Mouse (Mus musculus): ENCODE results near the gene Ajap1.

The Ajap1 gene

GRCm38 (mm10) chr4:153482459-153483338, at the start of gene Ajap1:
Gene Ajap1, minus strand, starts transcription at chr4:153482811.
- DNase-seq (ENCODE audit: low read depth): no peak

GRCm38 (mm10) chr4:153530536-153530935, 47.9 kb upstream of the Ajap1 start:
- DNase-seq (ENCODE audit: low read depth): no peak

- no peak for DNase-seq (ENCODE audit: low read depth)
These were observed 39.0 kb upstream of the Ajap1 start for GRCm38 (mm10) chr4:153521601-153522000.

- no peak for DNase-seq (ENCODE audit: low read depth)
These were observed 37.3 kb upstream of the Ajap1 start for GRCm38 (mm10) chr4:153519888-153520287.

- no peak for DNase-seq (ENCODE audit: low read depth)
These were observed 36.7 kb upstream of the Ajap1 start for GRCm38 (mm10) chr4:153519289-153519688.

- DNase-seq (ENCODE audit: low read depth): no peak
These were observed 33.2 kb upstream of the Ajap1 start for GRCm38 (mm10) chr4:153515786-153516185.

GRCm38 (mm10) chr4:153514071-153514470, 31.5 kb upstream of the Ajap1 start:
- no peak for DNase-seq (ENCODE audit: low read depth)

GRCm38 (mm10) chr4:153511530-153511929, 28.9 kb upstream of the Ajap1 start:
- DNase-seq (ENCODE audit: low read depth): no peak

- DNase-seq (ENCODE audit: low read depth): no peak
These were observed 19.3 kb upstream of the Ajap1 start for GRCm38 (mm10) chr4:153501936-153502335.

GRCm38 (mm10) chr4:153492444-153492843, 9.8 kb upstream of the Ajap1 start:
- DNase-seq (ENCODE audit: low read depth): no peak

GRCm38 (mm10) chr4:153489116-153489515, 6.5 kb upstream of the Ajap1 start:
- DNase-seq (ENCODE audit: low read depth): no peak

GRCm38 (mm10) chr4:153485913-153486312, 3.3 kb upstream of the Ajap1 start:
- DNase-seq (ENCODE audit: low read depth): no peak

- DNase-seq (ENCODE audit: low read depth): no peak
These were observed 1.8 kb upstream of the Ajap1 start for GRCm38 (mm10) chr4:153484392-153484791.

- no peak for DNase-seq (ENCODE audit: low read depth)
These were observed 1.0 kb downstream of the Ajap1 start for GRCm38 (mm10) chr4:153481361-153482234.

GRCm38 (mm10) chr4:153480551-153481262, 1.9 kb downstream of the Ajap1 start:
- no peak for DNase-seq (ENCODE audit: low read depth)

- DNase-seq (ENCODE audit: low read depth): no peak
These were observed 3.5 kb downstream of the Ajap1 start for GRCm38 (mm10) chr4:153479144-153479543.

- DNase-seq (ENCODE audit: low read depth): no peak
These were observed 8.9 kb downstream of the Ajap1 start for GRCm38 (mm10) chr4:153473480-153474252.

- DNase-seq (ENCODE audit: low read depth): no peak
These were observed 12.9 kb downstream of the Ajap1 start for GRCm38 (mm10) chr4:153469712-153470111.

GRCm38 (mm10) chr4:153459934-153460333, 22.7 kb downstream of the Ajap1 start:
- no peak for DNase-seq (ENCODE audit: low read depth)

GRCm38 (mm10) chr4:153459503-153459902, 23.1 kb downstream of the Ajap1 start:
- no peak for DNase-seq (ENCODE audit: low read depth)

- DNase-seq (ENCODE audit: low read depth): no peak
These were observed 23.8 kb downstream of the Ajap1 start for GRCm38 (mm10) chr4:153458821-153459220.

Measured in 416B (cell line).